Mouse (Mus musculus) G1E (cell line): ENCODE results near the gene Fam78a. TPM values are rescaled to one million over a fixed set of nuclear protein-coding genes. Genes with fewer than 3 reads are reported as not detected.
"Not testable (repeated sequence)": the region's sequence is repeated elsewhere in the genome, so short reads cannot be mapped to it uniquely, and the experiment has no call there.

Experiments used
- ATAC-seq: 2 replicates; pipeline ENCODE4 v1.8.0; 2016; ENCODE audit warnings: mild to moderate bottlenecking; ENCODE audit not compliant: insufficient number of reproducible peaks, poor library complexity, low FRiP score, severe bottlenecking; ENCODE audit errors: extremely low read depth
- DNase-seq: peaks from one replicate; pipeline ENCODE4 v3.0.0; 2012; ENCODE audit warnings: low spot score
- H3K27me3 ChIP-seq: 2 replicates; pipeline ENCODE4 v1.6.1; 2012; ENCODE audit warnings: mild to moderate bottlenecking, low read length, inconsistent platforms; ENCODE audit not compliant: insufficient read depth
- H3K36me3 ChIP-seq: replicated peaks from 2 replicates; pipeline ENCODE3; 2012; ENCODE audit warnings: mild to moderate bottlenecking, inconsistent platforms
- H3K4me1 ChIP-seq: 2 replicates; pipeline ENCODE4 v1.6.1; 2012; ENCODE audit warnings: low read depth, low read length, inconsistent platforms, mixed read lengths; ENCODE audit not compliant: insufficient read depth
- H3K4me3 ChIP-seq: 2 replicates; pipeline ENCODE4 v1.5.1; 2012; ENCODE audit warnings: low read depth, mild to moderate bottlenecking, inconsistent platforms, low read length, moderate library complexity, mixed read lengths
- H3K9me3 ChIP-seq: replicated peaks from 2 replicates; pipeline ENCODE4 v1.6.1; 2012; ENCODE audit warnings: inconsistent platforms
- CTCF ChIP-seq: IDR thresholded peaks from 2 replicates; pipeline ENCODE4 v1.5.1; 2012; ENCODE audit warnings: low read depth, low read length, inconsistent platforms, mixed read lengths
- GATA1 ChIP-seq: IDR thresholded peaks from 2 replicates; pipeline ENCODE4 v1.6.1; 2012; ENCODE audit warnings: borderline replicate concordance, low read length, inconsistent platforms, mixed read lengths
- GATA2 ChIP-seq: IDR thresholded peaks from 2 replicates; pipeline ENCODE4 v1.6.1; 2012; ENCODE audit warnings: low read depth, low read length, inconsistent platforms, borderline replicate concordance
- POLR2AphosphoS5 ChIP-seq: IDR thresholded peaks from 2 replicates; pipeline ENCODE4 v1.6.1; 2012; ENCODE audit warnings: low read depth, low read length, inconsistent platforms; ENCODE audit not compliant: insufficient replicate concordance
- TAL1 ChIP-seq: conservative IDR thresholded peaks from 2 replicates; pipeline ENCODE4 v1.6.1; 2012; ENCODE audit warnings: low read depth, low read length, inconsistent platforms, mixed read lengths
- polyA plus RNA-seq: library from polyadenylated mRNA; stranded (reverse); fragments of >175 nt; gene quantifications from 2 replicates; pipeline ENCODE4 v1.2.3, GENCODE M21; 2012
- total RNA-seq, 2 experiments: library from RNA; stranded (forward) in 1 of 2; stranded (reverse) in 1 of 2; fragments of 200-1000 nt in 1 of 2; fragments of >200 nt in 1 of 2; fragmentation: Nextera tagmentation in 1 of 2; gene quantifications; 2 replicates each; pipeline ENCODE4 v1.2.3; 2014 to 2017

Gene Fam78a
- total and polyA plus RNA-seq, 3 experiments: 21.7 to 54.5 (median 25.3) TPM

DNA sequence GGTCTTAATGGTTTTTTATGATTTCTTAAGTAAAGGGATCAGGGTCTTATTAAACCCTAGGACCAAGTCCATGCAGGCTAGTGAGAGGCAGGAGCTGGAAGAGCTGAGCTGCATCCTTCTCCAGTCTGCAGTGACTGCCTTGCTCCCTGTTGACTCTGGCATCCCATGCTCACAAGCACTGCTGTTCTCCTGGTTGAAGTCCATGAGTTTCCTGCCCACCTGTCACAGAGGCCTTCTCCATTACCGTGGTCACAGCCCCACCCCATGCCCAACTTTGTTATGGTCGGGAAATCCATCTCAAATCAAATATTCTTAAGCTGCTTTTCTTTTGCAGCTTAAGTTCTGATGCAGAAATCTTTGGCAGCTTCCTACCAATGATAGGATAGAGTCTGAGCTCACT, 43.6 kb downstream of the Fam78a start:
- H3K4me1 ChIP-seq: peaks cover 11% of the 10 kb centered on the region; the same call in 1 of the 2 replicates
- no peaks in the 10 kb centered on the region for H3K9me3 ChIP-seq
- no peak for ATAC-seq
- H3K36me3 ChIP-seq: peaks cover 95% of the 10 kb centered on the region
- H3K4me3 ChIP-seq: no peak overlapping the region
- no peaks in the 10 kb centered on the region for H3K27me3 ChIP-seq
- DNase-seq: no peak
- TF ChIP-seq POLR2AphosphoS5 (no peak), GATA1 (no peak), TAL1 (no peak), CTCF (no peak), GATA2 (no peak)

GRCm38 (mm10) chr2:32040646-32041045, 44.0 kb downstream of the Fam78a start:
- peaks cover 11% of the 10 kb centered on the region; the same call in 1 of the 2 replicates for H3K4me1 ChIP-seq
- H3K36me3 ChIP-seq: peaks cover 94% of the 10 kb centered on the region
- not testable (repeated sequence) for ATAC-seq

DNA sequence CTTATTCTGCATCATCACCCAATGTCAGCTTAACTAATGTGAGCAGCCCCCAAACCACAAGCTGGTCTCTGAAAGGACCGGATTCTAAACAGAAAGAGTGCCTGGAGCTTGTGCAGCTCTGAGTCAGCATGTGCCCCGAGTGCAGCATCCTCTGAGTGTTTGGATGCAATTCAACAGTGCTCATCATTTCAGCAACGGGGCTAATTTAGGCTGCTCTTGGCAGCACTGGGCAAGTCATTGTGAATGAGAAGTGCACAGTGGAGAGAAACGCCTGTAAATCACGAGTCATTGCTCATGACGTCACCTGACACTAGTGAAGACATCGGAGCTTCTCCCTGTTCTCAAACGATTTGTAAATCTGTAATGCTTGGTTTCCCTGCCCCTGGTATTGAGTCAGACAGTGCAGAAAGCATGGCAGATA, 46.0 kb downstream of the Fam78a start:
- no peak overlapping the region for H3K4me3 ChIP-seq
- no peak for ATAC-seq
- peaks cover 11% of the 10 kb centered on the region; the same call in 1 of the 2 replicates for H3K4me1 ChIP-seq
- peaks cover 94% of the 10 kb centered on the region for H3K36me3 ChIP-seq
- no peaks in the 10 kb centered on the region for H3K27me3 ChIP-seq
- H3K9me3 ChIP-seq: no peaks in the 10 kb centered on the region
- TF ChIP-seq TAL1: no peak
- no peak for TF ChIP-seq GATA2
- TF ChIP-seq GATA1: no peak
- no peak for DNase-seq

More at GRCm38 (mm10) chr2:32040646-32041045, 44.0 kb downstream of the Fam78a start:
- H3K9me3 ChIP-seq, DNase-seq, H3K4me3 ChIP-seq, H3K27me3 ChIP-seq: not testable (repeated sequence)

GRCm38 (mm10) chr2:32037279-32037858, 47.3 kb downstream of the Fam78a start:
- H3K27me3 ChIP-seq: no peaks in the 10 kb centered on the region
- ATAC-seq (no peak), DNase-seq (no peak)
- H3K4me3 ChIP-seq: no peak overlapping the region
- peaks cover 96% of the 10 kb centered on the region for H3K36me3 ChIP-seq
- TF ChIP-seq POLR2AphosphoS5: no peak
- TF ChIP-seq GATA2: no peak
- TF ChIP-seq GATA1: no peak
- no peak for TF ChIP-seq TAL1
- TF ChIP-seq CTCF: no peak
- no peaks in the 10 kb centered on the region for H3K9me3 ChIP-seq
- H3K4me1 ChIP-seq: peaks cover 11% of the 10 kb centered on the region; the same call in 1 of the 2 replicates

DNA sequence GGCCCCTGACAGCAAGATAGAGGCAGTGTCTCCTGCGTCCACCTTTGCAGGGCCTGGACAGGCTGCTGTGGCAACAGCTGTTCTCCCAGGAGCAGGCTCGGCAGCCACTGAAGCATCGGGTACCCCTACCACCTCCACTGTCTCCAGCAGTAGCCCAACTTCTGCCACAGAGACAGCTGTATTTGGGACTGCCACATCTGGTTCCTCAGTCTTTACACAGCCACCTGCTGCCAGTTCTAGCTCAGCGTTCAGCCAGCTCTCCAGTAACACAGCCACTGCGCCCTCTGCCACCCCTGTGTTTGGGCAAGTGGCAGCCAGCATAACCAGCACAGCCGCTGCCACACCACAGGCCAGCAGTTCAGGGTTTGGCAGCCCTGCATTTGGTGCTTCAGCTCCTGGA, 50.5 kb downstream of the Fam78a start:
- no peak for ATAC-seq
- peaks cover 97% of the 10 kb centered on the region for H3K36me3 ChIP-seq
- no peak for DNase-seq

DNA sequence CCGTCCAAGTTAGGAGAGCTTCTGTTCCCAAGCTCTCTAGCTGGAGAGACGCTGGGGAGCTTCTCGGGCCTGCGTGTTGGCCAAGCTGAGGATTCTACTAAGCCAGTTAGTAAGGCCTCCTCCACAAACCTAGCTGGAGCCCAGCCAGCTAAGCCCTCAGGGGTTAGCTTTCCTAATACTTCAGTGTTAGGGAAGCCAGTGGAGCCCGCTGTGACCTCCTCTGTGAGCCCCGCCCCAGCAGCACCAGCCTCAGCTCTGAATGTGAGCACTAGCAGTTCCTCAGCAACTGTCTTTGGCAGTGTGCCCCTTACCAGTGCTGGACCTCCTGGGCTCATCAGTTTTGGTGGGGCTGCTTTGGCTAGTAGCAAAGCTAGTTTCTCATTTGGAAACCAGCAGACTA, 51.2 kb downstream of the Fam78a start:
- H3K27me3 ChIP-seq: no peaks in the 10 kb centered on the region
- H3K36me3 ChIP-seq: peaks cover 96% of the 10 kb centered on the region
- H3K4me1 ChIP-seq: peaks cover 8% of the 10 kb centered on the region; the same call in 1 of the 2 replicates
- no peak for ATAC-seq
- H3K4me3 ChIP-seq: no peak overlapping the region
- TF ChIP-seq GATA1: no peak
- TF ChIP-seq TAL1: no peak
- no peaks in the 10 kb centered on the region for H3K9me3 ChIP-seq
- DNase-seq: no peak

More for the DNA sequence above, 50.5 kb downstream of the Fam78a start:
- Histone ChIP-seq H3K9me3 (no peaks in the 10 kb centered on the region), H3K4me1 (peaks cover 11% of the 10 kb centered on the region; the same call in 1 of the 2 replicates), H3K27me3 (no peaks in the 10 kb centered on the region), H3K4me3 (no peak overlapping the region)
- TF ChIP-seq GATA2 (no peak), TAL1 (no peak), POLR2AphosphoS5 (no peak), GATA1 (no peak), CTCF (no peak)

DNA sequence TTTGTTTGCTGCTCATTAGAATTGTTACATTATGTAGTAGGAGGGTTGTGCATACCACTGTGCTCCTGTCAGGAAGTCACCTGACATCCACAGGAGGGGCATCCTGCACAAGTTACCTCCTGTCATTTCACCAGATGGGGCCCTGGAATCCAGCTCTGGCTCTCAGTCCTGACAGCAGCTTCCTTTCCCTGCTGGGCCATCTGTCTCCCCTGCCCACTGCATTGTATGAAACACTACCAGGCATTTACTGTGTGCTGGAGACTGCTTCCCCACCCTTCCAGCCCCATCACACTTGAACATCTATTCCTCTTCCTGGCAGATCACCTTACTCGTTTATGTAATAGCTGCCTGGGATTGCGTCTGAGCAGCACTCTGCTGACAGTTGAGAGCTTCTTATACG, 55.0 kb downstream of the Fam78a start:
- no peaks in the 10 kb centered on the region for H3K4me1 ChIP-seq

More for the DNA sequence above, 55.0 kb downstream of the Fam78a start:
- ATAC-seq: no peak
- peaks cover 95% of the 10 kb centered on the region for H3K36me3 ChIP-seq
- no peaks in the 10 kb centered on the region for H3K9me3 ChIP-seq
- no peaks in the 10 kb centered on the region for H3K27me3 ChIP-seq
- H3K4me3 ChIP-seq: no peak overlapping the region
- TF ChIP-seq GATA2 (no peak), GATA1 (no peak), TAL1 (no peak), POLR2AphosphoS5 (no peak), CTCF (no peak)
- DNase-seq: no peak
